Mouse (Mus musculus): ENCODE measurements around the gene Cd82. TPM values are rescaled to one million over a fixed set of nuclear protein-coding genes. Genes with fewer than 3 reads are reported as not detected.

Cd82 gene
- total and polyA plus RNA-seq, 3 experiments = 177 to 294 (median 215) TPM

DNA sequence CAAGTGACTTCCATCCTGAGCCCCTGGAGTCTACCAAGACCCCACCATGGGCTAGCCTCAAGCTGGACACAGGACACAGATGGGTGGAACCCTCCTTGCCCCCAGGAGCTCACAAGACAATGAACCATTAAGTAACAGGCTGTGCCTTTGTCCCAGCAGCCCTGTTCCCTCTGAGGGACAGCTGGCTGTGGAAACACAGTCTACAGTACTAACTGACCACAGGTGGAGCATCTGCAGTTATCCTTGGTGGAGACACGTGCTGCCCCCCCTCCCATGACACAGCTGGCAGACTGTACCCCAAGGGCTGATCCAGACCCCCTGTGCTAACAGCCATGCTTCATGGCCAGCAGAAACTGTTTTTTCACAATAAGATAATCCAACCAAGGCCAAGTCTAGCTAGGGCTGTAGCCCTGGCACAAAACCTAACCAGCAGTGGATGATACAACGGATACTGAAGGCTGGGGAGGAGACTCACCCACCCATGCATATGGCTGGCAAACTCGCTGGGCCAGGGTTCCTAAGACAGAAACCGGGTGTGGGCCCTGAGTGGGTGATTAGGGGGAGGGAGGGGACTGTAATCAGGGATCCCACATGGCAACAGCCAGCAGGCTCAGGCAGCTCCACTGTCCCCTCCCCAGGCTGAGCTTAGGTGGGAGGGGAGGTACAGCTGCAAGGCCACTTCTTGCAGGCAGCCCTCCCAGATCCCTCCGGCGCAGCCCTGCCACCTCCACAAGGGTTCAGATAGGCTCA, 15.3 kb downstream of the Cd82 start:
- no peak overlapping the region for H3K27ac ChIP-seq (ENCODE audit: insufficient read depth, low read depth)
- no peak for DNase-seq (ENCODE audit: extremely low read depth)
- peaks cover 45 to 100% of the 10 kb centered on the region in 2 experiments for H3K4me1 ChIP-seq (ENCODE audit: control insufficient read depth in 1 of 2, insufficient read depth in 2 of 2)
- H3K36me3 ChIP-seq (replicated peaks in 1 of 2; ENCODE audit: control insufficient read depth in 1 of 2, insufficient read depth in 1 of 2, low read length in 1 of 2) = peaks cover 60 to 99% of the 10 kb centered on the region in 2 experiments
- H3K9me3 ChIP-seq (replicated peaks; ENCODE audit: low read length) = no peaks in the 10 kb centered on the region
- in situ Hi-C loops (cut with MboI; ENCODE audit: low pct_ligation_motif_present, low pct_unique_long_range_greater_than_20kb, low sequenced_read_pairs) = no loop called here
- no peak overlapping the region for H3K9ac ChIP-seq (ENCODE audit: insufficient read depth, low read depth)
- H3K4me3 ChIP-seq (replicated peaks in 1 of 3; ENCODE audit: low read depth in 2 of 3, low read length in 2 of 3, poor library complexity in 1 of 3) = no peak overlapping the region
- dilution Hi-C loops (cut with MboI; ENCODE audit: extremely low pct_ligation_motif_present, extremely low pct_unique_long_range_greater_than_20kb, low sequenced_read_pairs) = no loop called here
- peaks cover 80% of the 10 kb centered on the region for H3K79me2 ChIP-seq (replicated peaks; ENCODE audit: control insufficient read depth, extremely low read depth, insufficient read depth, poor library complexity, severe bottlenecking)
- no peaks in the 10 kb centered on the region for H3K27me3 ChIP-seq (replicated peaks)
- no peak for TF ChIP-seq ETS1 (conservative IDR thresholded peaks at IDR 0.05; ENCODE audit: low read depth, low read length)
- no peak for TF ChIP-seq SMC3 (IDR thresholded peaks at IDR 0.05; ENCODE audit: low read depth, low read length)
- no peak for TF ChIP-seq GABPA (IDR thresholded peaks at IDR 0.05; ENCODE audit: insufficient replicate concordance, low read depth, low read length)
- TF ChIP-seq POLR2A (IDR thresholded peaks at IDR 0.05; ENCODE audit: low read depth, low read length) = no peak
- no peak overlapping the region for H3K4me2 ChIP-seq (ENCODE audit: insufficient read depth, low read depth, poor library complexity, severe bottlenecking)

DNA sequence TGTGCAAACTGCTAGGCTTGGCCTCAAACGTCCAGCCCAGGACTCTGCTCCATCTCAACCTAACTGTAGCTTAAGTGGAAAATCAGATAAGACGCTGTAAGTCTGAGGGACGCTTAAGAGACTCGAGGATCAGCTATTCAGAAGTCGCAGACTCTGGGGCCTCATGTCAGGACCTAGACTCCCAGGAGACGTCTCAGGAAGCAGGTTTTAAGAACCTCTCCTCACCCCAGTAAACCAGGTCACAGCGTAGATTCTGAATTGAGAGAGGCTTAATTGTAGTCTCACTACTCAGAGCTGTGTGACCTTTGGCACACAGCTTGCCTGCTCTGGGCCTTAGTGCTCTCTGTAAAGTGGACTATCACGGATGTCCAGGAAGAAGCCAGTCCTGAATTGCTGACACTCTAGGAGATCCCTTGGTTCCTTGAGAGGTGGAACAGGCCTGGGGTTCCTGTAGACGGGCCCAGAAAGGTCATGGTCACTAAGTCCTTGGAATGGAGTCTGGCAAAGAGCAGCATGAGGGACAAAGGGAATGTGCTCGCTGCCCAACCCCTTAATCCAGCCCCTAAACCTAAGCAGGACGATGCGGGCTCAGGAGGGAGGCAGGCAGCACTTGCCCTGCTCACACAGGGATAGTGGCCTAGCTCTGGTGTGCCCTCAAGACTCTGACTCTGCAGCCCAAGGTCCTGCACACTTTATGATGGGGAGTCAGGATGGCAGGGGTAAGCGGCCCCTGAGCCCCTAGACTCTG, 16.2 kb downstream of the Cd82 start:
- H3K79me2 ChIP-seq (replicated peaks; ENCODE audit: control insufficient read depth, extremely low read depth, insufficient read depth, poor library complexity, severe bottlenecking) = peaks cover 78% of the 10 kb centered on the region
- H3K27ac ChIP-seq (ENCODE audit: insufficient read depth, low read depth) = no peak overlapping the region
- TF ChIP-seq JUN (IDR thresholded peaks at IDR 0.05; ENCODE audit: insufficient read depth, low read depth, low read length) (no peak), JUND (conservative IDR thresholded peaks at IDR 0.05; ENCODE audit: low read depth, low read length) (no peak), CHD1 (IDR thresholded peaks at IDR 0.05; ENCODE audit: low read depth, low read length) (no peak), SIN3A (IDR thresholded peaks at IDR 0.05; ENCODE audit: low read length) (no peak), CTCF (conservative IDR thresholded peaks at IDR 0.05 in 1 of 2, IDR thresholded peaks at IDR 0.05 in 1 of 2; ENCODE audit: low read depth in 2 of 2, low read length in 2 of 2) (no peak), RAD21 (IDR thresholded peaks at IDR 0.05; ENCODE audit: low read depth, low read length) (no peak), ZC3H11A (IDR thresholded peaks at IDR 0.05; ENCODE audit: low read depth, low read length) (no peak), CHD2 (IDR thresholded peaks at IDR 0.05; ENCODE audit: low read length) (no peak), USF1 (IDR thresholded peaks at IDR 0.05; ENCODE audit: low read depth, low read length) (no peak), UBTF (IDR thresholded peaks at IDR 0.05; ENCODE audit: low read depth, low read length) (no peak)
- dilution Hi-C loops (cut with MboI; ENCODE audit: extremely low pct_ligation_motif_present, extremely low pct_unique_long_range_greater_than_20kb, low sequenced_read_pairs) = no loop called here
- no peaks in the 10 kb centered on the region for H3K9me3 ChIP-seq (replicated peaks; ENCODE audit: low read length)
- H3K9ac ChIP-seq (ENCODE audit: insufficient read depth, low read depth) = no peak overlapping the region
- H3K4me3 ChIP-seq (replicated peaks in 1 of 3; ENCODE audit: low read depth in 2 of 3, low read length in 2 of 3, poor library complexity in 1 of 3) = no peak overlapping the region
- peaks cover 45 to 96% of the 10 kb centered on the region in 2 experiments for H3K4me1 ChIP-seq (ENCODE audit: control insufficient read depth in 1 of 2, insufficient read depth in 2 of 2)
- DNase-seq (ENCODE audit: extremely low read depth) = peak; percentile 52
- H3K4me2 ChIP-seq (ENCODE audit: insufficient read depth, low read depth, poor library complexity, severe bottlenecking) = no peak overlapping the region
- in situ Hi-C loops (cut with MboI; ENCODE audit: low pct_ligation_motif_present, low pct_unique_long_range_greater_than_20kb, low sequenced_read_pairs) = no loop called here
- peaks cover 52 to 98% of the 10 kb centered on the region in 2 experiments for H3K36me3 ChIP-seq (replicated peaks in 1 of 2; ENCODE audit: control insufficient read depth in 1 of 2, insufficient read depth in 1 of 2, low read length in 1 of 2)
- no peaks in the 10 kb centered on the region for H3K27me3 ChIP-seq (replicated peaks)
